Mouse (Mus musculus) thymus, adult 2 months (tissue): ENCODE measurements around the gene Kcns3. TPM values are rescaled to one million over a fixed set of nuclear protein-coding genes. Genes with fewer than 3 reads are reported as not detected.

Experiments
- DNase-seq: peaks from one replicate; pipeline ENCODE4 v3.0.0; 2021
- H3K27ac ChIP-seq: fragments of 200-500 bp; 2 replicates; pipeline ENCODE4 v1.5.1; 2012; ENCODE audit warnings: low read length, control low read depth; ENCODE audit not compliant: control insufficient read depth, insufficient read depth
- H3K27me3 ChIP-seq: fragments of 200-500 bp; 2 replicates; pipeline ENCODE4 v1.6.1; 2012; ENCODE audit warnings: mild to moderate bottlenecking, low read length, moderate library complexity, mixed read lengths; ENCODE audit not compliant: control insufficient read depth, insufficient read depth
- H3K36me3 ChIP-seq: fragments of 200-500 bp; 2 replicates; pipeline ENCODE4 v1.6.1; 2012; ENCODE audit warnings: mild to moderate bottlenecking, low read length, moderate library complexity; ENCODE audit not compliant: control insufficient read depth, insufficient read depth
- H3K4me1 ChIP-seq: fragments of 200-500 bp; replicated peaks from 2 replicates; pipeline ENCODE4 v1.6.1; 2012; ENCODE audit warnings: low read length; ENCODE audit not compliant: control insufficient read depth, insufficient read depth
- H3K4me3 ChIP-seq: fragments of 200-500 bp; 2 replicates; pipeline ENCODE4 v1.5.1; 2012; ENCODE audit warnings: mild to moderate bottlenecking, low read length, control low read depth, moderate library complexity; ENCODE audit not compliant: control insufficient read depth, insufficient read depth
- CTCF ChIP-seq: fragments of 200-500 bp; IDR thresholded peaks from 2 replicates; pipeline ENCODE4 v1.5.1; 2012; ENCODE audit warnings: mild to moderate bottlenecking, control low read depth, low read length, moderate library complexity, borderline replicate concordance; ENCODE audit not compliant: control insufficient read depth, poor library complexity, insufficient read depth; ENCODE audit errors: extremely low read depth
- POLR2A ChIP-seq: fragments of 200-500 bp; IDR thresholded peaks from 2 replicates; pipeline ENCODE4 v1.6.1; 2012; ENCODE audit warnings: mild to moderate bottlenecking, low read length, control low read depth, moderate library complexity; ENCODE audit not compliant: control insufficient read depth, poor library complexity, insufficient read depth; ENCODE audit errors: extremely low read depth
- WGBS: fragments of 180-500 bp; shearing (Covaris S2); methylation state at CpG from one replicate; pipeline ENCODE4 v1.1.7; 2018; 5-methylcytosine and 5-hydroxymethylcytosine counted together
- polyA plus RNA-seq: library from polyadenylated mRNA; depleted of rRNA; stranded (reverse); fragments of >200 nt; gene quantifications from 2 replicates; pipeline ENCODE4 v1.2.3, GENCODE M21; 2012; rRNA removed

The Kcns3 gene
- 0.28 and 0.36 TPM in 2 replicates for polyA plus RNA-seq

DNA sequence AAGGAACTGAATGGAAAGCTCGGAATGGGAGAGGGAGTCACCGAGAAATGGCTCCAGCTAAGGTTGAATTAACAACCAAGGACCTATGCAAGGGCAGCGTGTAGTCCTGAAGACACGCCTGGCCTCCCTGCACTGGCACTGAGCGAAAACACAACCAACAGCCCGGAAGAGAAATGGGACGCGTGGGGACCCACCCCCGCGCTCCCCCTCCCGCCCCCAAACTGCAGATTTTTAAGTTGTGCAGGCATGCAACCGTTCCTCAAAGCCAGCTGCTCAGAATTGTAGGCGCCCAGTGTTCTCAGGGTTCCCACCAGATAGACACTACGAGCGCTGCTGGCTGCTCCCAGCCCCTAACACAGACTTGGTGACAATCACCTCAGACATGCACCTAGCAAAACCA is at the start of gene Kcns3:
Gene Kcns3, minus strand, starts transcription at position 42 of the 400 bp plus-strand sequence.
- Histone ChIP-seq H3K4me3 (no peak within 1 kb of the TSS), H3K27me3 (no peaks in the 10 kb centered on the region; the same call in 1 of the 2 replicates), H3K27ac (no peak within 1 kb of the TSS), H3K4me1 (no peaks in the 10 kb centered on the region), H3K36me3 (no peaks in the 10 kb centered on the region)
- DNase-seq: no peak
- TF ChIP-seq POLR2A: no peak
- no peak for TF ChIP-seq CTCF
- WGBS: 17% methylated on average over 15 of the region's 15 CpGs

DNA sequence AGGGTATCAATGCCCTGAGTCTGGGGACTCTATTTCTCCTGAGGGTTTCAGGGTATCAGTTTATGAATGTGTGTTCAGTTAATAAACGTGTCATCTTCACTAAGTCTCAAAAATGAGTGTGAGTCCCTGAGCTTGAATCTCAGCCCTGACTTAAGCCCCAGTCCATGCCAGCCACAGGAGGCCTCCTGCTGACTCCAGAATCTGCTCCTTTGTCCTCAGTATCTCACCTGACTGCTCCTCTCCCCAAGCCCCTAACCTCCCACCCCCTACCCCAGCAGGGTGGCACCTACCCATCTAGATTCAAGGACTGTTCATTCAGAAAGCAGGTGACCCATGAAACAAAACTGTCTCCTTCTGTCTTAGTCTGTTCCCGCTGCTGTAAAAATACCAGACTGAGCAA is 47.7 kb upstream of the Kcns3 start:
- H3K27ac ChIP-seq: no peak overlapping the region
- DNase-seq: no peak
- H3K27me3 ChIP-seq: no peaks in the 10 kb centered on the region
- WGBS: 90% methylated on average over 2 of the region's 2 CpGs
- no peaks in the 10 kb centered on the region for H3K36me3 ChIP-seq
- H3K4me1 ChIP-seq: peaks cover 7% of the 10 kb centered on the region; the same call in 1 of the 2 replicates
- no peak overlapping the region for H3K4me3 ChIP-seq
- no peak for TF ChIP-seq POLR2A
- TF ChIP-seq CTCF: no peak

DNA sequence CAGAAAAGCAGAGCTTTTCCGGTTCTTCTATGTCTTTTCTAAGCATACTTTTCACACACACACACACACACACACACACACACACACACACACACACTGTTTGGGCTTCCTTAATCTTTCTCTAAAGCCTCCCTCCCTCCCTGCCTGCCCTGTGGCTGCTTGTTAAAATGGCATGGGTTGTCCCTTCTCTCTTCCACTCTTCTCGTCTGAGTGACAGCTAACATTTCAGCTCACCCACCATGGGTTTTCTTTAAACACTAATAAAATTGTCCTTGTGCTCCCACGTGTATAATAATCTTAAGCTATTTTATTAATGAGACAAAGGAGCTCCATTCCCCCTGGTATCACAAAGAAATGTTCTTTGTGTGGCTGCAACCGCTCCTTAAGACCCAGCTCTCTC is 47.2 kb upstream of the Kcns3 start:
- WGBS: 64% methylated on average over 4 of the region's 4 CpGs
- Histone ChIP-seq H3K27me3 (no peaks in the 10 kb centered on the region), H3K4me1 (peaks cover 7% of the 10 kb centered on the region; the same call in 1 of the 2 replicates), H3K36me3 (no peaks in the 10 kb centered on the region), H3K27ac (no peak overlapping the region), H3K4me3 (no peak overlapping the region)
- DNase-seq: no peak
- TF ChIP-seq CTCF: no peak
- TF ChIP-seq POLR2A: no peak

DNA sequence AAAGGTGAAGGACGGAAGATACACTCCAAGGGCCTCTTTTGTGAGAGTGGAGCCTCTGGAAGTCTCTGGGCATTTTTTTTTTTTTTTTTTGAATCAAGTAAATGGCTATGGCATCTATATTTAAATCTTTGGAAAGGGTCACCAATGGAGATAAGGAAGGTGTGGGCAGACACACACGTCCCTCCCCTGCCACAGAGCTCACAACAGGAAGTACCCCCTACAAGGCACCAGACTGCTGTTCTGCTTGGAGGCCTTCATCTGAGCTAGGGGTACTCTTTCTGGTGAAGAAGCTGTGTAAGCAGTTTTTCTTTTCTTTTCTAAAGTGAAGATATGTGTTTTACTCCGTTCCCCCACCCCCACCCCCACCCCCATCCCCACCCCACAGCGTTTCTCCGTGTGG is 46.0 kb upstream of the Kcns3 start:
- no peaks in the 10 kb centered on the region for H3K36me3 ChIP-seq
- no peak for TF ChIP-seq POLR2A
- TF ChIP-seq CTCF: no peak
- H3K27me3 ChIP-seq: no peaks in the 10 kb centered on the region
- DNase-seq: no peak
- WGBS: 72% methylated on average over 5 of the region's 5 CpGs
- H3K4me1 ChIP-seq: peaks cover 7% of the 10 kb centered on the region; the same call in 1 of the 2 replicates
- H3K27ac ChIP-seq: no peak overlapping the region
- no peak overlapping the region for H3K4me3 ChIP-seq

DNA sequence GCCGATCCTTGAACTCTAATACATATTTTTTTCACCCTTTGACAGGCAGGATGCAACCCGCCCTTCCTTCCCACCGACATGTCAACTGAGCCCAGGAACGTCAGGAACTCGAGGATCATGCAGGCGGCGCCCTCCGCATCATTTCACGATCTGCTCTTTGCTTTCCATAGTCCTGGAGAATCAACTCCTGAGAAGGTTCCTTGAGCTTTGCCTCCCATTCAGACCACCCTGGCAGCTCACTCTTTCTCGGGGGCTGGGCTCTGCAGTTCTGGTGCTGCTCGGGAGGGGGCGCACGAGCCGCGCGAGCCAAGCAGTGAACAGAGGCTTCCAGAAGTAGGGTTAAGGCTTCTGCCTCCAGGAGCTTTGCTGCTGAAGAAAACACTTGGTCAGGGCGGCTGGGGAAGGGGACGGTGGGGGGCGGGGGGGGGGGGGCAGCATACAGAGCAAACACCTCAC is 45.3 kb upstream of the Kcns3 start:
- H3K27ac ChIP-seq: no peak overlapping the region
- peak; percentile 84 for DNase-seq
- H3K36me3 ChIP-seq: no peaks in the 10 kb centered on the region
- H3K4me3 ChIP-seq: no peak overlapping the region
- WGBS: 6% methylated on average over 19 of the region's 19 CpGs
- peaks cover 7% of the 10 kb centered on the region; the same call in 1 of the 2 replicates for H3K4me1 ChIP-seq
- TF ChIP-seq POLR2A: no peak
- peak; percentile 93 for TF ChIP-seq CTCF
- H3K27me3 ChIP-seq: no peaks in the 10 kb centered on the region

DNA sequence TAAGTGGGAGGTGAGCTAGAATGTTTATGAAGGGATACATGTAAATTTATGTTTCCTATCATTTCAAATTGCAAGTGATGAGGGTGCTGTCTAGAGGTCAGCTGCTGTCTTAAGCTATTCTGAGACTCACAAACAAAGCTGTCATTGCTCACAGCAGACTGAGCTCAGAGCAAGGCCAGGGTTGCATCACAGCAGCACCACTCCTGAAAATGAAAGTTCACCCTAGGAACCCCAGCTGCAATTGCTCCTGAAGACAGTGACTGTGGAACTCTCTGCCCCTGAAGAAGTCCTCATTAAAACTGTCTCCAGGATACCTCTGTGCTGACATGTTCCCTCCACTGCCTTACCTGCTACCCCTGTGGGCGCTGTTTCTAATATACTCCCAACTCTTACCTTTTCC is 44.2 kb upstream of the Kcns3 start:
- Histone ChIP-seq H3K27ac (no peak overlapping the region), H3K4me1 (peaks cover 7% of the 10 kb centered on the region; the same call in 1 of the 2 replicates), H3K27me3 (no peaks in the 10 kb centered on the region), H3K36me3 (no peaks in the 10 kb centered on the region), H3K4me3 (no peak overlapping the region)
- no peak for DNase-seq
- TF ChIP-seq POLR2A (no peak), CTCF (no peak)
- WGBS: 91% methylated on average over 1 of the region's 1 CpGs
